Mouse (Mus musculus) hindbrain, embryonic 15.5 days (tissue): ENCODE data around the gene Znhit1. TPM values are rescaled to one million over a fixed set of nuclear protein-coding genes. Genes with fewer than 3 reads are reported as not detected.

ENCODE experiments used
- ATAC-seq: fragments of 200-750 bp; cut with Nextera tagmentation; 2 replicates; pipeline ENCODE4 v1.8.0; 2017; ENCODE audit warnings: low read depth, moderate number of reproducible peaks, moderate TSS enrichment; ENCODE audit not compliant: low FRiP score
- H3K27ac ChIP-seq: fragments of 300-500 bp; sonication (generic); replicated peaks from 2 replicates; pipeline ENCODE4 v1.5.1; 2015; ENCODE audit warnings: mild to moderate bottlenecking, inconsistent platforms
- H3K27me3 ChIP-seq: fragments of 300-500 bp; sonication (generic); 2 replicates; pipeline ENCODE4 v1.6.1; 2015; ENCODE audit warnings: control low read depth, inconsistent platforms
- H3K36me3 ChIP-seq: fragments of 300-500 bp; sonication (generic); 2 replicates; pipeline ENCODE4 v1.6.1; 2015; ENCODE audit warnings: control low read depth, inconsistent platforms
- H3K4me1 ChIP-seq: fragments of 300-500 bp; sonication (generic); replicated peaks from 2 replicates; pipeline ENCODE4 v1.6.1; 2015; ENCODE audit warnings: control low read depth, inconsistent platforms
- H3K4me2 ChIP-seq: fragments of 300-500 bp; sonication (generic); 2 replicates; pipeline ENCODE4 v1.6.1; 2015; ENCODE audit warnings: moderate library complexity, mild to moderate bottlenecking, inconsistent platforms
- H3K4me3 ChIP-seq: fragments of 300-500 bp; sonication (generic); 2 replicates; pipeline ENCODE4 v1.5.1; 2015; ENCODE audit warnings: mild to moderate bottlenecking, inconsistent platforms
- H3K9ac ChIP-seq: fragments of 300-500 bp; sonication (generic); 2 replicates; pipeline ENCODE4 v1.6.1; 2015; ENCODE audit warnings: inconsistent platforms
- H3K9me3 ChIP-seq: fragments of 300-500 bp; sonication (generic); 2 replicates; pipeline ENCODE4 v1.6.1; 2016; ENCODE audit warnings: control low read depth, inconsistent platforms
- WGBS: fragments of 180-500 bp; shearing (Covaris S2); methylation state at CpG from one replicate; pipeline ENCODE4 v1.1.7; 2015; 5-methylcytosine and 5-hydroxymethylcytosine counted together
- microRNA counts: library from miRNA; unstranded; fragments of <30 nt; microRNA quantifications from one replicate; lab custom pipeline; 2016
- microRNA-seq: library from miRNA; unstranded; fragments of <30 nt; microRNA quantifications from one replicate; pipeline ENCODE4, GENCODE M21; 2016
- polyA plus RNA-seq: library from polyadenylated mRNA; unstranded; fragments of >200 nt; fragmentation: Nextera tagmentation; extraction: Ambion mirVana; gene quantifications from 2 replicates; pipeline ENCODE4 v1.2.1, GENCODE M21; 2015

Znhit1 gene
- polyA plus RNA-seq, 1 experiment from 2014 or later = 145 TPM

GRCm38 (mm10) chr5:136932956-136933355, 54.9 kb downstream of the Znhit1 start:
- no peak overlapping the region for H3K27ac ChIP-seq
- peaks cover 3% of the 10 kb centered on the region; the same call in 1 of the 2 replicates for H3K4me1 ChIP-seq
- no peak overlapping the region for H3K9ac ChIP-seq
- no peaks in the 10 kb centered on the region for H3K36me3 ChIP-seq
- H3K4me2 ChIP-seq = no peak overlapping the region
- H3K4me3 ChIP-seq = no peak overlapping the region
- WGBS = 80% methylated on average over 5 of the region's 5 CpGs
- H3K27me3 ChIP-seq = no peaks in the 10 kb centered on the region
- no peaks in the 10 kb centered on the region for H3K9me3 ChIP-seq
- ATAC-seq = no peak

MicroRNAs within 50 kb of the gene (microRNA counts, 519-probe panel; counts per million panel counts)
- not detected for microRNA mmu-miR-702 (lab: Ali Mortazavi, UCI)

Small RNA genes within 50 kb of the gene (microRNA-seq; reads per million reads assigned to microRNA genes)
- 88.7 reads per million, percentile 50 among the genes with 10 or more reads in this experiment for gene Mir702

Other genes starting within 250 kb of the Znhit1 start
- gene Col26a1, start 104.8 kb downstream of the Znhit1 start, polyA plus RNA-seq = 37.8 and 41.8 TPM in 2 replicates
- 129 and 131 TPM in 2 replicates for gene Ift22, start 79.9 kb downstream of the Znhit1 start, polyA plus RNA-seq
- 360 and 375 TPM in 2 replicates for gene Fis1, start 34.7 kb downstream of the Znhit1 start, polyA plus RNA-seq
- gene Cldn15, start 21.4 kb downstream of the Znhit1 start, polyA plus RNA-seq = 0.19 and 0.38 TPM in 2 replicates
- 37.7 and 39.1 TPM in 2 replicates for gene Plod3, start 1.0 kb downstream of the Znhit1 start, polyA plus RNA-seq
- gene Vgf, start 38.4 kb upstream of the Znhit1 start, polyA plus RNA-seq = 15.2 and 15.4 TPM in 2 replicates
- 237 and 239 TPM in 2 replicates for gene Ap1s1, start 58.1 kb upstream of the Znhit1 start, polyA plus RNA-seq
- gene Serpine1, start 84.2 kb upstream of the Znhit1 start, polyA plus RNA-seq = 0.17 and 0.29 TPM in 2 replicates
- 3.4 and 4.5 TPM in 2 replicates for gene Trim56, start 128.2 kb upstream of the Znhit1 start, polyA plus RNA-seq
- not detected in 2 replicates for gene Muc3, start 161.3 kb upstream of the Znhit1 start, polyA plus RNA-seq
- 0.40 and 0.51 TPM in 2 replicates for gene Muc3a, start 224.4 kb upstream of the Znhit1 start, polyA plus RNA-seq